Mouse (Mus musculus) granulocyte monocyte progenitor cell, adult 5-6 weeks (primary cell): ENCODE results near the gene Srebf2. TPM values are rescaled to one million over a fixed set of nuclear protein-coding genes. Genes with fewer than 3 reads are reported as not detected.
A peak's percentile ranks its signal among the peaks of the same experiment; 100 is the strongest.

ENCODE experiments used
- ATAC-seq: replicated peaks from 2 replicates; pipeline ENCODE4 v1.8.0; 2016; ENCODE audit warnings: mild to moderate bottlenecking, moderate TSS enrichment, inconsistent platforms; ENCODE audit not compliant: poor library complexity, severe bottlenecking
- total RNA-seq, 2 experiments: library from RNA; stranded (forward) in 1 of 2; stranded (reverse) in 1 of 2; fragments of 200-712, 200-1000 nt in 1 of 2; fragments of >200 nt in 1 of 2; fragmentation: Nextera tagmentation in 1 of 2; gene quantifications; 2 replicates each; pipeline ENCODE4 v1.2.3; 2014 to 2017

Srebf2 gene
- total RNA-seq, 2 experiments from 2014 or later = 16.5 to 19.0 TPM

- no peak for ATAC-seq
Observed at GRCm38 (mm10) chr15:82203611-82204351, 56.8 kb downstream of the Srebf2 start.

- ATAC-seq = no peak
Observed at GRCm38 (mm10) chr15:82204680-82205371, 57.8 kb downstream of the Srebf2 start.

- ATAC-seq = no peak
Observed at GRCm38 (mm10) chr15:82206365-82207104, 59.6 kb downstream of the Srebf2 start.

GRCm38 (mm10) chr15:82207105-82207459 lies 60.1 kb downstream of the Srebf2 start:
- no peak for ATAC-seq

GRCm38 (mm10) chr15:82207504-82208219 lies 60.7 kb downstream of the Srebf2 start:
- ATAC-seq = no peak

GRCm38 (mm10) chr15:82208307-82208706 lies 61.3 kb downstream of the Srebf2 start:
- ATAC-seq = no peak

GRCm38 (mm10) chr15:82209295-82210050 lies 62.5 kb downstream of the Srebf2 start:
- ATAC-seq = no peak

- no peak for ATAC-seq
Observed at GRCm38 (mm10) chr15:82210801-82211200, 63.8 kb downstream of the Srebf2 start.

- ATAC-seq = no peak
Observed at GRCm38 (mm10) chr15:82211281-82211680, 64.3 kb downstream of the Srebf2 start.

GRCm38 (mm10) chr15:82211911-82212751 lies 65.2 kb downstream of the Srebf2 start:
- peak; percentile 54 for ATAC-seq

- no peak for ATAC-seq
Observed at GRCm38 (mm10) chr15:82212752-82213063, 65.7 kb downstream of the Srebf2 start, which contains the start of gene Shisa8. TSS of gene Shisa8 (minus strand) at chr15:82212815.

GRCm38 (mm10) chr15:82213222-82213621 lies 66.2 kb downstream of the Srebf2 start:
- ATAC-seq = no peak

GRCm38 (mm10) chr15:82215332-82216046 lies 68.5 kb downstream of the Srebf2 start:
- no peak for ATAC-seq

GRCm38 (mm10) chr15:82216142-82216827 lies 69.3 kb downstream of the Srebf2 start:
- ATAC-seq = no peak

- ATAC-seq = no peak
Observed at GRCm38 (mm10) chr15:82217039-82217438, 70.1 kb downstream of the Srebf2 start.

GRCm38 (mm10) chr15:82217980-82218379 lies 71.0 kb downstream of the Srebf2 start:
- no peak for ATAC-seq

- ATAC-seq = peak; percentile 86
Observed at GRCm38 (mm10) chr15:82218778-82219666, 72.0 kb downstream of the Srebf2 start.
